Mouse (Mus musculus) cerebellum, postnatal 14 days (tissue): ENCODE data around the gene Klk1b1.
"Not testable (repeated sequence)": the region's sequence is repeated elsewhere in the genome, so short reads cannot be mapped to it uniquely, and the experiment has no call there.

Experiments used
- DNase-seq, 2 experiments: peaks; one replicate each; pipeline ENCODE4 v3.0.0; 2021; ENCODE audit warnings: mixed read lengths in 2 of 2

Klk1b1 gene

GRCm38 (mm10) chr7:44011868-44012267 lies 45.3 kb downstream of the Klk1b1 start, which contains the start of gene Klk1b26:
TSS of gene Klk1b26 (plus strand) at chr7:44012168.
- not testable (repeated sequence) for DNase-seq

GRCm38 (mm10) chr7:44014666-44015065 lies 48.1 kb downstream of the Klk1b1 start:
- not testable (repeated sequence) for DNase-seq

- DNase-seq = no peak
Measured at GRCm38 (mm10) chr7:44015071-44015470, 48.5 kb downstream of the Klk1b1 start.
